Mouse (Mus musculus): ENCODE measurements around the gene Crebrf.

GRCm38 (mm10) chr17:26790269-26791214 is 75.1 kb downstream of the Crebrf start:
- TF ChIP-seq CTCF (IDR thresholded peaks at IDR 0.05; ENCODE audit: extremely low read depth, insufficient read depth, low read length) (no peak), POLR2A (IDR thresholded peaks at IDR 0.05; ENCODE audit: extremely low read depth, insufficient read depth, low read length) (no peak)
